Mouse (Mus musculus) testis, adult 2 months (tissue): ENCODE measurements around the gene Zscan10. TPM values are rescaled to one million over a fixed set of nuclear protein-coding genes. Genes with fewer than 3 reads are reported as not detected.
"Not testable (repeated sequence)": the region's sequence is repeated elsewhere in the genome, so short reads cannot be mapped to it uniquely, and the experiment has no call there.

Source experiments
- H3K27ac ChIP-seq: fragments of 200-500 bp; 2 replicates; pipeline ENCODE4 v1.5.1; 2012; ENCODE audit warnings: low read depth, low read length; ENCODE audit not compliant: control insufficient read depth, insufficient read depth
- H3K27me3 ChIP-seq: fragments of 200-500 bp; 2 replicates; pipeline ENCODE4 v1.6.1; 2012; ENCODE audit warnings: mild to moderate bottlenecking, low read length, moderate library complexity; ENCODE audit not compliant: control insufficient read depth, insufficient read depth
- H3K36me3 ChIP-seq: fragments of 200-500 bp; 2 replicates; pipeline ENCODE4 v1.6.1; 2012; ENCODE audit warnings: mild to moderate bottlenecking, low read length; ENCODE audit not compliant: control insufficient read depth, insufficient read depth
- H3K4me1 ChIP-seq: fragments of 200-500 bp; 2 replicates; pipeline ENCODE4 v1.6.1; 2012; ENCODE audit warnings: low read length; ENCODE audit not compliant: control insufficient read depth, insufficient read depth
- H3K4me3 ChIP-seq: fragments of 200-500 bp; 2 replicates; pipeline ENCODE4 v1.5.1; 2012; ENCODE audit warnings: low read depth, mild to moderate bottlenecking, low read length, moderate library complexity, mixed read lengths; ENCODE audit not compliant: control insufficient read depth
- CTCF ChIP-seq: fragments of 200-500 bp; IDR thresholded peaks from 2 replicates; pipeline ENCODE4 v1.5.1; 2012; ENCODE audit warnings: low read depth, mild to moderate bottlenecking, inconsistent platforms, low read length, moderate library complexity; ENCODE audit not compliant: control insufficient read depth, insufficient read depth, insufficient replicate concordance
- POLR2A ChIP-seq: fragments of 200-500 bp; IDR thresholded peaks from 2 replicates; pipeline ENCODE4 v1.6.1; 2012; ENCODE audit warnings: low read depth, mild to moderate bottlenecking, inconsistent platforms, low read length, moderate library complexity; ENCODE audit not compliant: control insufficient read depth
- polyA plus RNA-seq: library from polyadenylated mRNA; depleted of rRNA; stranded (reverse); fragments of >200 nt; gene quantifications from 2 replicates; pipeline ENCODE4 v1.2.3, GENCODE M21; 2012

Zscan10 gene
- polyA plus RNA-seq, 1 experiment, result 4.5 TPM

GRCm38 (mm10) chr17:23592208-23592925 lies 8.3 kb upstream of the Zscan10 start:
- no peaks in the 10 kb centered on the region for H3K27me3 ChIP-seq
- H3K4me1 ChIP-seq, result peaks cover 6% of the 10 kb centered on the region
- H3K27ac ChIP-seq, result peak overlapping the region; percentile 67; the same call in 1 of the 2 replicates
- H3K4me3 ChIP-seq, result peak overlapping the region; percentile 85
- no peaks in the 10 kb centered on the region for H3K36me3 ChIP-seq
- TF ChIP-seq CTCF, result no peak
- peak; percentile 49; the same call in 1 of the 2 replicates for TF ChIP-seq POLR2A

- Histone ChIP-seq H3K36me3 (no peaks in the 10 kb centered on the region), H3K27ac (peak overlapping the region; percentile 67; the same call in 1 of the 2 replicates), H3K27me3 (no peaks in the 10 kb centered on the region), H3K4me3 (peak overlapping the region; percentile 85), H3K4me1 (peaks cover 6% of the 10 kb centered on the region)
- TF ChIP-seq POLR2A (no peak), CTCF (no peak)
Observed at GRCm38 (mm10) chr17:23592926-23593300, 7.7 kb upstream of the Zscan10 start.

- H3K27me3 ChIP-seq, H3K4me3 ChIP-seq, H3K36me3 ChIP-seq, H3K27ac ChIP-seq: not testable (repeated sequence)
- H3K4me1 ChIP-seq, result peaks cover 18% of the 10 kb centered on the region
Observed at GRCm38 (mm10) chr17:23595139-23595538, 5.5 kb upstream of the Zscan10 start.

- H3K4me3 ChIP-seq, result peak within 1 kb of the TSS; percentile 75
- H3K4me1 ChIP-seq, result peaks cover 18% of the 10 kb centered on the region
- peak; percentile 74; the same call in 1 of the 2 replicates for TF ChIP-seq POLR2A
- no peak for TF ChIP-seq CTCF
- H3K27ac ChIP-seq, result peak within 1 kb of the TSS; percentile 81
- no peaks in the 10 kb centered on the region for H3K36me3 ChIP-seq
- H3K27me3 ChIP-seq, result no peaks in the 10 kb centered on the region
Observed at GRCm38 (mm10) chr17:23598582-23599552, 1.8 kb upstream of the Zscan10 start, which contains the start of gene Zfp13. Gene Zfp13 (minus strand): TSS chr17:23599487.

- no peaks in the 10 kb centered on the region for H3K27me3 ChIP-seq
- TF ChIP-seq POLR2A (no peak), CTCF (no peak)
- H3K4me1 ChIP-seq, result peaks cover 18% of the 10 kb centered on the region
- H3K27ac ChIP-seq, result peak overlapping the region; percentile 78
- H3K36me3 ChIP-seq, result no peaks in the 10 kb centered on the region
- peak overlapping the region; percentile 75 for H3K4me3 ChIP-seq
Observed at GRCm38 (mm10) chr17:23599605-23600063, 1.0 kb upstream of the Zscan10 start.

GRCm38 (mm10) chr17:23601836-23602585 lies 1.4 kb downstream of the Zscan10 start:
- peaks cover 25% of the 10 kb centered on the region for H3K4me1 ChIP-seq
- H3K4me3 ChIP-seq, result no peak overlapping the region
- H3K27me3 ChIP-seq, result no peaks in the 10 kb centered on the region
- H3K27ac ChIP-seq, result no peak overlapping the region
- no peak for TF ChIP-seq POLR2A
- H3K36me3 ChIP-seq, result no peaks in the 10 kb centered on the region

- Histone ChIP-seq H3K27ac (no peak overlapping the region), H3K4me1 (peaks cover 25% of the 10 kb centered on the region), H3K36me3 (no peaks in the 10 kb centered on the region), H3K4me3 (no peak overlapping the region), H3K27me3 (no peaks in the 10 kb centered on the region)
- TF ChIP-seq POLR2A (no peak), CTCF (no peak)
Observed at GRCm38 (mm10) chr17:23603077-23603476, 2.4 kb downstream of the Zscan10 start.
